Comparison of ENCODE assay signal across 9 mouse cellular contexts in genomic region chr9:94700549-94700948, GRCm38 (mm10). TPM values are rescaled to one million over a fixed set of nuclear protein-coding genes. Genes with fewer than 3 reads are reported as not detected.
DNase-seq lines count a peak whose midpoint lies in the region; ATAC-seq and TF ChIP-seq lines count a peak whose summit lies in the region.
"Had no signal": no experiment of that assay in that cellular context is flagged by ENCODE, and none has a peak within 500 bp of the region (broad histone marks: within the 10 kb centered on the region; RNA-seq: fewer than 3 reads in every experiment).

No protein-coding gene starts in this region.

- H3K36me3 ChIP-seq in embryonic facial prominence, embryonic 10.5 days (replicated peaks), result no peaks in the 10 kb centered on the region
- H3K36me3 ChIP-seq in neural tube, embryonic 13.5 days, result no peaks in the 10 kb centered on the region
- H3K36me3 ChIP-seq: midbrain, embryonic 12.5 days had no signal

- no peak overlapping the region for H3K4me3 ChIP-seq in embryonic facial prominence, embryonic 10.5 days
- H3K4me3 ChIP-seq in left cerebral cortex, adult 2 months, result no peak overlapping the region
- no peak overlapping the region for H3K4me3 ChIP-seq in neural tube, embryonic 13.5 days
- H3K4me3 ChIP-seq: midbrain, embryonic 12.5 days had no signal

- intact Hi-C loops in left cerebral cortex, adult 2 months (cut with DNase I), result loop anchor here (5.0 to 10.0 kb wide), 2 partner anchors 163 to 1816 kb away; partner anchors contain the start of gene 1190002N15Rik

- DNase-seq in gastrocnemius, adult 18-20 months (ENCODE audit: low spot score), result peak; percentile 35
- no peak for DNase-seq in gastrocnemius, adult 8-10 months (ENCODE audit: low spot score in 2 of 2)
- DNase-seq in Patski (ENCODE audit: low read depth, low spot score), result no peak
- peak; percentile 24 for DNase-seq in embryonic facial prominence, embryonic 10.5 days (ENCODE audit: low spot score)
- DNase-seq in left cerebral cortex, adult 2 months (ENCODE audit: extremely low spot score in 1 of 2, low spot score in 2 of 2), result peak; percentile 54 to 59

- 0 out of 2 replicates have a peak overlapping the region, but pooled peaks have one; percentile 35 for H3K27ac ChIP-seq in embryonic facial prominence, embryonic 10.5 days (replicated peaks)
- H3K27ac ChIP-seq in left cerebral cortex, adult 2 months, result no peak overlapping the region
- H3K27ac ChIP-seq in neural tube, embryonic 13.5 days (replicated peaks), result 0 out of 2 replicates have a peak overlapping the region, but pooled peaks have one; percentile 20

- TF ChIP-seq CTCF in Patski (IDR thresholded peaks at IDR 0.05), result peak; percentile 62
- TF ChIP-seq CTCF in left cerebral cortex, adult 2 months (IDR thresholded peaks at IDR 0.05), result peak; percentile 67

- H3K9me3 ChIP-seq in embryonic facial prominence, embryonic 10.5 days, result no peaks in the 10 kb centered on the region
- H3K9me3 ChIP-seq in neural tube, embryonic 13.5 days, result no peaks in the 10 kb centered on the region
- H3K9me3 ChIP-seq: midbrain, embryonic 12.5 days had no signal

- peak; percentile 79 for ATAC-seq in Patski
- peak; percentile 35 to 46; a peak in 1 of 4 replicates for ATAC-seq in hematopoietic stem cell, adult 5-6 weeks (replicated peaks in 1 of 2; ENCODE audit: insufficient read depth in 1 of 2, low FRiP score in 2 of 2, low TSS enrichment in 1 of 2, low read depth in 1 of 2, poor library complexity in 2 of 2, severe bottlenecking in 2 of 2)
- ATAC-seq in neural tube, embryonic 13.5 days (ENCODE audit: low read depth), result peak; percentile 62; the same call in 1 of the 2 replicates
- ATAC-seq in erythroblast, adult 5-6 weeks (replicated peaks; ENCODE audit: low FRiP score, poor library complexity, severe bottlenecking), result no peak

- H3K4me1 ChIP-seq in embryonic facial prominence, embryonic 10.5 days, result peaks cover 27% of the 10 kb centered on the region
- 0 out of 2 replicates have a peak, but pooled peaks cover 9% of the 10 kb centered on the region for H3K4me1 ChIP-seq in neural tube, embryonic 13.5 days (replicated peaks)

- H3K4me2 ChIP-seq in neural tube, embryonic 13.5 days, result no peak overlapping the region
- H3K4me2 ChIP-seq: midbrain, embryonic 12.5 days had no signal

- WGBS in embryonic facial prominence, embryonic 10.5 days, result 85% methylated on average over 1 of the region's 1 CpGs
- 55% methylated on average over 1 of the region's 1 CpGs for WGBS in neural tube, embryonic 13.5 days

- in situ Hi-C loops in Patski (cut with MboI; ENCODE audit: low pct_unique_long_range_greater_than_20kb), result no loop called here

- CTCF ChIA-PET in Patski (lab: Charles Lee), result interaction anchor here (1.1 to 1.9 kb wide), 2 partner anchors 19 to 144 kb away, joined by 3 to 6 read pairs; no protein-coding TSS in a partner anchor

- no peak overlapping the region for H3K9ac ChIP-seq in neural tube, embryonic 13.5 days
- H3K9ac ChIP-seq: midbrain, embryonic 12.5 days had no signal

- no peaks in the 10 kb centered on the region for H3K27me3 ChIP-seq in Patski
- H3K27me3 ChIP-seq in embryonic facial prominence, embryonic 10.5 days (replicated peaks; ENCODE audit: low read depth, poor library complexity, severe bottlenecking), result no peaks in the 10 kb centered on the region
- no peaks in the 10 kb centered on the region for H3K27me3 ChIP-seq in neural tube, embryonic 13.5 days
- H3K27me3 ChIP-seq: midbrain, embryonic 12.5 days had no signal

- POLR2A ChIA-PET in Patski (lab: Charles Lee), result no interaction called here

RNA-seq across cellular contexts. Expression of gene Slc9a9, which starts 30.8 kb away (rescaled TPM):
- total RNA-seq in gastrocnemius, adult 18-20 months (2021), result 1 to 10 TPM; 1.6 to 2.5 TPM
- total RNA-seq in gastrocnemius, adult 8-10 months (2022), result 1 to 10 TPM in 3 of 4 experiments, under 1 TPM in 1; 0.99 to 1.8 (median 1.5) TPM
- polyA plus RNA-seq in Patski (2021), result 1.1 TPM
- polyA plus RNA-seq in embryonic facial prominence, embryonic 10.5 days (2016; fragmentation: Nextera tagmentation; extraction: Ambion mirVana), result 2.0 and 2.6 TPM in 2 replicates
- total RNA-seq in hematopoietic stem cell, adult 5-6 weeks (2017), result 16.7 and 24.8 TPM in 2 replicates
- total RNA-seq in left cerebral cortex, adult 2 months (2021), result 10 to 100 TPM; 23.1 to 23.7 TPM
- 13.2 and 13.9 TPM in 2 replicates for polyA plus RNA-seq in neural tube, embryonic 13.5 days (2015; fragmentation: Nextera tagmentation; extraction: Ambion mirVana)
- 1.9 and 2.5 TPM in 2 replicates for total RNA-seq in erythroblast, adult 5-6 weeks (2015; ENCODE audit: low replicate concordance)
- total RNA-seq in erythroblast, adult 5-6 weeks (2017; ENCODE audit: low replicate concordance), result 4.3 and 4.6 TPM in 2 replicates

Comparison
In these comparisons a context has a peak if more than half of its experiments do, and no peak if none do; other contexts are left out.
1. DNase-seq: peak in gastrocnemius, adult 18-20 months (single experiment), embryonic facial prominence, embryonic 10.5 days (single experiment) and left cerebral cortex, adult 2 months (2 of 2); none in gastrocnemius, adult 8-10 months (0 of 2) and Patski (single experiment).